Mouse (Mus musculus) intestine, embryonic 14.5 days (tissue): ENCODE results near the gene Srp68. TPM values are rescaled to one million over a fixed set of nuclear protein-coding genes. Genes with fewer than 3 reads are reported as not detected.

Experiments
- polyA plus RNA-seq: library from polyadenylated mRNA; unstranded; fragments of >200 nt; fragmentation: Nextera tagmentation; extraction: Ambion mirVana; gene quantifications from 2 replicates; pipeline ENCODE4 v1.2.1, GENCODE M21; 2014

Gene Srp68
- polyA plus RNA-seq, 1 experiment from 2014 or later = 83.2 TPM

Other genes starting within 250 kb of the Srp68 start
- gene H3f3b, start 246.3 kb downstream of the Srp68 start, polyA plus RNA-seq = 1,654 and 1,734 TPM in 2 replicates
- gene Unk, start 243.9 kb downstream of the Srp68 start, polyA plus RNA-seq = 29.8 and 34.5 TPM in 2 replicates
- 2.6 and 3.5 TPM in 2 replicates for gene Unc13d, start 196.3 kb downstream of the Srp68 start, polyA plus RNA-seq
- 78.0 and 85.0 TPM in 2 replicates for gene Wbp2, start 187.2 kb downstream of the Srp68 start, polyA plus RNA-seq
- 10.8 and 13.1 TPM in 2 replicates for gene Trim47, start 147.0 kb downstream of the Srp68 start, polyA plus RNA-seq
- 5.3 and 5.5 TPM in 2 replicates for gene Trim65, start 143.1 kb downstream of the Srp68 start, polyA plus RNA-seq
- 111 and 113 TPM in 2 replicates for gene Mrpl38, start 135.3 kb downstream of the Srp68 start, polyA plus RNA-seq
- gene Fbf1, start 106.1 kb downstream of the Srp68 start, polyA plus RNA-seq = 22.8 and 23.3 TPM in 2 replicates
- 88.8 and 93.2 TPM in 2 replicates for gene Ten1, start 75.4 kb downstream of the Srp68 start, polyA plus RNA-seq
- 33.3 and 35.1 TPM in 2 replicates for gene Acox1, start 75.2 kb downstream of the Srp68 start, polyA plus RNA-seq
- 3.2 and 3.7 TPM in 2 replicates for gene Evpl, start 36.1 kb downstream of the Srp68 start, polyA plus RNA-seq
- gene Galr2, start 6.7 kb upstream of the Srp68 start, polyA plus RNA-seq = 0.11 and 0.15 TPM in 2 replicates
- gene Exoc7, start 33.0 kb upstream of the Srp68 start, polyA plus RNA-seq = 63.8 TPM in 2 replicates
- 0.95 and 0.97 TPM in 2 replicates for gene Foxj1, start 61.2 kb upstream of the Srp68 start, polyA plus RNA-seq
- 14.6 and 19.9 TPM in 2 replicates for gene Rnf157, start 138.8 kb upstream of the Srp68 start, polyA plus RNA-seq
- gene Ubald2, start 159.9 kb upstream of the Srp68 start, polyA plus RNA-seq = 76.2 and 78.5 TPM in 2 replicates
- 0.15 and 0.22 TPM in 2 replicates for gene Qrich2, start 192.0 kb upstream of the Srp68 start, polyA plus RNA-seq
- gene Prpsap1, start 220.0 kb upstream of the Srp68 start, polyA plus RNA-seq = 207 and 208 TPM in 2 replicates